Mouse (Mus musculus) heart, postnatal 0 days (tissue): Measurements from ENCODE around the gene Gimd1. TPM values are rescaled to one million over a fixed set of nuclear protein-coding genes. Genes with fewer than 3 reads are reported as not detected.

ENCODE experiments used
- ATAC-seq: fragments of 200-750 bp; cut with Nextera tagmentation; 2 replicates; pipeline ENCODE4 v1.8.0; 2017; ENCODE audit warnings: low read depth, moderate number of reproducible peaks, moderate library complexity; ENCODE audit not compliant: insufficient read depth
- DNase-seq: peaks from one replicate; pipeline ENCODE4 v3.0.0-alpha.2; 2016; ENCODE audit warnings: low spot score
- H3K27ac ChIP-seq: fragments of 300-500 bp; sonication (generic); 2 replicates; pipeline ENCODE4 v1.5.1; 2014; ENCODE audit warnings: low read depth, mild to moderate bottlenecking
- H3K27me3 ChIP-seq: fragments of 300-500 bp; sonication (generic); 2 replicates; pipeline ENCODE4 v1.6.1; 2014; ENCODE audit warnings: low read length, mixed read lengths; ENCODE audit not compliant: control insufficient read depth, insufficient read depth
- H3K36me3 ChIP-seq: fragments of 300-500 bp; sonication (generic); replicated peaks from 2 replicates; pipeline ENCODE4 v1.6.1; 2014; ENCODE audit warnings: low read length, mixed read lengths; ENCODE audit not compliant: control insufficient read depth, insufficient read depth
- H3K4me1 ChIP-seq: fragments of 300-500 bp; sonication (generic); 2 replicates; pipeline ENCODE4 v1.6.1; 2014; ENCODE audit warnings: antibody characterized with exemption; ENCODE audit not compliant: control insufficient read depth, insufficient read depth
- H3K4me2 ChIP-seq: fragments of 300-500 bp; sonication (generic); 2 replicates; pipeline ENCODE4 v1.6.1; 2014; ENCODE audit warnings: low read depth, mild to moderate bottlenecking, low read length, moderate library complexity
- H3K4me3 ChIP-seq: fragments of 300-500 bp; sonication (generic); 2 replicates; pipeline ENCODE4 v1.5.1; 2014; ENCODE audit warnings: low read depth, low read length
- H3K9ac ChIP-seq: fragments of 300-500 bp; sonication (generic); replicated peaks from 2 replicates; pipeline ENCODE4 v1.6.1; 2014; ENCODE audit warnings: low read depth, low read length, mixed read lengths
- H3K9me3 ChIP-seq: fragments of 300-500 bp; sonication (generic); replicated peaks from 2 replicates; pipeline ENCODE4 v1.6.1; 2016; ENCODE audit warnings: low read length; ENCODE audit not compliant: control insufficient read depth
- CTCF ChIP-seq: IDR thresholded peaks from 2 replicates; pipeline ENCODE4 v1.5.1; 2016; ENCODE audit warnings: antibody characterized with exemption, control low read depth, low read depth
- EP300 ChIP-seq: IDR thresholded peaks from 2 replicates; pipeline ENCODE4 v1.6.1; 2016; ENCODE audit warnings: antibody characterized with exemption, low read depth
- WGBS: fragments of 180-500 bp; shearing (Covaris S2); extraction: QIAGEN DNeasy Blood & Tissue Kit; methylation state at CpG from one replicate; pipeline ENCODE4 v1.1.7; 2014; 5-methylcytosine and 5-hydroxymethylcytosine counted together
- polyA plus RNA-seq: library from polyadenylated mRNA; unstranded; fragments of >200 nt; fragmentation: Nextera tagmentation; extraction: Ambion mirVana; gene quantifications from 2 replicates; pipeline ENCODE4 v1.2.1, GENCODE M21; 2015
- total RNA-seq: library from RNA; depleted of rRNA; stranded (reverse); fragments of >200 nt; gene quantifications from 2 replicates; pipeline ENCODE4 v1.2.3, GENCODE M21; 2014; ENCODE audit warnings: low replicate concordance

Gimd1 gene
- total and polyA plus RNA-seq, 2 experiments from 2014 or later, result not detected

DNA sequence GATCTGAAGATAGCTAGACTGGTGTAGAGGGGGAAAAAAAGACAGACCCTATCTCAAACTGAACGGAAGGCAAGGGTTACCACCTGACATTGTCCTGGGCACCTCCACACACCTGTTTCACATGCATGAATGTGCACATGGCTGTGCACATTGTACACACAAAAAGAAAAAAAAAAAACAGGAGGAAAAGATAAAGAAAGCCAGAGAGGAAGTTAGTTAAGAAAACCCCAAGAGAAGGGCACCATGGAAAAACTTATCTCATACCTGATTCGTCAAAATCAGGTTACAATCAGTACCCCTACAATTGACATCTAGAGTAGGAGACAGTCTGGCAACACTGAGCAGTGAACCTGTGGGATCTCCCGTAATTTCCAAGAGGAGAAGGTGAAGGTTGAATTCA is 39.6 kb upstream of the Gimd1 start:
- Histone ChIP-seq H3K9me3 (no peaks in the 10 kb centered on the region), H3K9ac (no peak overlapping the region), H3K36me3 (no peaks in the 10 kb centered on the region), H3K27me3 (no peaks in the 10 kb centered on the region), H3K27ac (no peak overlapping the region), H3K4me1 (no peaks in the 10 kb centered on the region), H3K4me3 (no peak overlapping the region), H3K4me2 (no peak overlapping the region)
- TF ChIP-seq EP300 (no peak), CTCF (no peak)
- WGBS, result 42% methylated on average over 3 of the region's 3 CpGs
- no peak for DNase-seq
- ATAC-seq, result no peak

DNA sequence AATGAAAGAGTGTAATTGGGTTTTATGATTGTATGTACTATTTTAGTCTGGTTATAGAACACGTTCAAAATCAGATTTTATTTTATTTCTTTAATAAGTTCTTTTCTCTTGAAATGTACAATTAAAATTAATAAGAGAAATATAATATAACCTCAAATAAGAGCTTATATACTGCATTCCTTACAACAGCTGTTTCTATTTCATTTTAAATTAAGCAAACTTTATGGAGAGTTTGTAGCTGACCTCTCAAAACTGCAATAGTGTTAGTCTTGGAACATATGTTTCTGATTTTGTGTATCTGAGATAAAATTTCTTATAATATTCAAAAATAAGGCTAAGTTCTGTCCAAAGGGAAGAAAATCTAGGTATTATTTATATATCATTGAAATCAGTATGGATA is 39.0 kb upstream of the Gimd1 start:
- 52% methylated on average over 1 of the region's 1 CpGs for WGBS

DNA sequence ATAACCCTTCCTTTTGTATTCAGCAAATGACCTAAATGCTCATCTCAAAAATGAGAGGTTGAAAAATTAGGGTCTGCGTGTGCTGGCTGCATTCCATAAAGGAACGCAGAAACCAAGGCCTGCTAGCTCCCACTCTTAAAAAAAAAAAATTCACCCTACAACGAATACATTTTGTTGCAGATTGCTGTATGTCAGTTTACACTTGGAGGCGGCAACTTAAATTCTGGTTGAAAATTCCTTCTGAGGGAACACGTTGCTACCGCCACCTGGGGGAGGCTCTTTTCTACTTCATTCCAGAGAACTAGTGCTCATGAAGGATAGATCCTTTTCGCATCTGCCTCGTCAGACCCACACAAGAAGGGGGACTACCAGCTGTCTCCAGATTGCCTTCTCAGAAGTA is 879 bp upstream of the Gimd1 start:
- H3K27ac ChIP-seq, result no peak overlapping the region
- H3K4me3 ChIP-seq, result no peak overlapping the region
- TF ChIP-seq EP300 (no peak), CTCF (peak; percentile 25; the same call in 1 of the 2 replicates)
- whole genome bisulfite sequencing, result 32% methylated on average over 8 of the region's 8 CpGs
- no peaks in the 10 kb centered on the region for H3K9me3 ChIP-seq
- H3K36me3 ChIP-seq, result no peaks in the 10 kb centered on the region
- no peaks in the 10 kb centered on the region for H3K4me1 ChIP-seq
- DNase-seq (no peak), ATAC-seq (no peak)
- H3K9ac ChIP-seq, result no peak overlapping the region
- H3K27me3 ChIP-seq, result no peaks in the 10 kb centered on the region
- H3K4me2 ChIP-seq, result no peak overlapping the region

More for the DNA sequence above, 39.0 kb upstream of the Gimd1 start:
- Histone ChIP-seq H3K4me3 (no peak overlapping the region), H3K4me2 (no peak overlapping the region), H3K36me3 (no peaks in the 10 kb centered on the region), H3K9me3 (no peaks in the 10 kb centered on the region), H3K27me3 (no peaks in the 10 kb centered on the region), H3K9ac (no peak overlapping the region), H3K27ac (no peak overlapping the region), H3K4me1 (no peaks in the 10 kb centered on the region)
- TF ChIP-seq CTCF (no peak), EP300 (no peak)
- ATAC-seq (no peak), DNase-seq (no peak)

DNA sequence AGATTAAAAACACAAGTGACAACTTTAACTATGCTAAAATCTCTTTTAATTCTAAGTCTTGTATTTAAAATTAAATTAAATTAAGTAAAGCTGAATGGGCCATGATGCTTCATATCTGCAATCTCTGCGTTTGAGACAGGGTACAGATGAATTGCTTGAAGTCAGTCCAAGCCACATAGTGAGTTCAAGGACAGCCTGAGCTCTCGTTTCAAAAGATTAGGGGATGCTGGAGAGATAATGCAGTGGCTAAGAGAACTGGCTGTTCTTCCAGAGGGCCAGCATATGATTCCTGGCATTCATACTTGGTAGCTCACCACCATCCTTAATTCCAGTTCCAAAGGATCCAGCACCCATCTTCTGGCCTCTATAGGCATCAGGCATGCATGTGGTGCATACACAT is 3.6 kb downstream of the Gimd1 start:
- 49% methylated on average over 2 of the region's 2 CpGs for WGBS
- TF ChIP-seq CTCF, result no peak
- TF ChIP-seq EP300, result no peak
- H3K9ac ChIP-seq, result no peak overlapping the region
- no peak overlapping the region for H3K4me3 ChIP-seq
- no peaks in the 10 kb centered on the region for H3K4me1 ChIP-seq
- ATAC-seq (no peak), DNase-seq (no peak)
- no peaks in the 10 kb centered on the region for H3K27me3 ChIP-seq
- no peaks in the 10 kb centered on the region for H3K9me3 ChIP-seq
- no peak overlapping the region for H3K4me2 ChIP-seq
- no peaks in the 10 kb centered on the region for H3K36me3 ChIP-seq
- H3K27ac ChIP-seq, result no peak overlapping the region

DNA sequence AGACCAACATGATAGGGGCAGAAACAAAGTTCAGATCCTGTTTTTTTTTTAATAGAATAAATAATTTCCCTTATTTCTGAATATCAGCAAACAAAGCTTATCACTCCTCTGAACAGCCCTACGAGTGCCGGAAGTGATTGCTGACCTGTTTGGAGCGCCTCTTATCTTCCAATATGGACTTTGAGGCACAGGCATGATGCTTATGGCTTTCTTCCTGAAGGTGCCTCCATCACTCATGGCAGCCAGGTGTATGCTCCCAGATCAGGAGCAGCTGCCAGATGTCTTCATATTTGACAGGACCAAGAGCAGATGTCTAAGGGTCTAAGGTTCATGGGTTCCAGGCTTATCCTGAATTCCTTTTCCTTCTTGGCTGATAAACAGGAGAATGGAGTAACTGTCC is 7.5 kb downstream of the Gimd1 start:
- Histone ChIP-seq H3K4me3 (no peak overlapping the region), H3K4me2 (no peak overlapping the region), H3K27me3 (no peaks in the 10 kb centered on the region), H3K9ac (no peak overlapping the region), H3K4me1 (no peaks in the 10 kb centered on the region), H3K36me3 (no peaks in the 10 kb centered on the region), H3K27ac (no peak overlapping the region), H3K9me3 (no peaks in the 10 kb centered on the region)
- 64% methylated on average over 3 of the region's 3 CpGs for WGBS
- TF ChIP-seq CTCF, result no peak
- TF ChIP-seq EP300, result no peak
- DNase-seq (no peak), ATAC-seq (no peak)

DNA sequence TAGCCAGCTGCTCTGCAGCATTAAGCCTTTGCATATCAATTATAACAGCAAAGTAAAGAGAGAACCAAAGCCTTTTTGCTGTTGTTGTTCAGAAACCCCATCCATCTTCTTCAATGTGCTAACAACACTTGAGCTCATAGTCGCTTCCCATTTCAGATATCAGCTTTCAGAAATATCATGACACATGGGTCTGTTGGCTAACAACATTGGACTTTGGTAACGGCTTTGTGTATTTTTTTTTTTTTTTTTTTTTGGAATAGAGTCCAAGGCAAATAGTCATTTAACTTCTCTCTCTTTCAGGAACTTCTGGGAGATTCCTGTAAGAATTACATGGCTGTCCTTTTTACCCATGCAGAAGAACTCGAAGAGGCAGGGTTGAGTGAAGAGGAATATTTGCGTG is 14.5 kb downstream of the Gimd1 start:
- no peak overlapping the region for H3K4me3 ChIP-seq
- H3K4me2 ChIP-seq, result no peak overlapping the region
- H3K36me3 ChIP-seq, result no peaks in the 10 kb centered on the region
- ATAC-seq, result no peak
- WGBS, result 69% methylated on average over 4 of the region's 4 CpGs
- H3K9ac ChIP-seq, result no peak overlapping the region
- DNase-seq, result no peak
- H3K27ac ChIP-seq, result no peak overlapping the region
- TF ChIP-seq CTCF (no peak), EP300 (no peak)
- H3K27me3 ChIP-seq, result no peaks in the 10 kb centered on the region
- H3K9me3 ChIP-seq, result no peaks in the 10 kb centered on the region
- no peaks in the 10 kb centered on the region for H3K4me1 ChIP-seq
